Mouse (Mus musculus): ENCODE measurements around the gene Kif26b. TPM values are rescaled to one million over a fixed set of nuclear protein-coding genes. Genes with fewer than 3 reads are reported as not detected.
A peak's percentile ranks its signal among the peaks of the same experiment; 100 is the strongest.

Kif26b gene
- polyA plus RNA-seq, 1 experiment: 3.5 TPM

- no peak for DNase-seq (ENCODE audit: extremely low spot score in 1 of 2, low spot score in 1 of 2)
Observed at GRCm38 (mm10) chr1:178827223-178827622, 298.3 kb downstream of the Kif26b start.

GRCm38 (mm10) chr1:178829456-178829855 is 300.5 kb downstream of the Kif26b start:
- peak in 1 of 2 experiments; percentile 20 for DNase-seq (ENCODE audit: extremely low spot score in 1 of 2, low spot score in 1 of 2)

DNA sequence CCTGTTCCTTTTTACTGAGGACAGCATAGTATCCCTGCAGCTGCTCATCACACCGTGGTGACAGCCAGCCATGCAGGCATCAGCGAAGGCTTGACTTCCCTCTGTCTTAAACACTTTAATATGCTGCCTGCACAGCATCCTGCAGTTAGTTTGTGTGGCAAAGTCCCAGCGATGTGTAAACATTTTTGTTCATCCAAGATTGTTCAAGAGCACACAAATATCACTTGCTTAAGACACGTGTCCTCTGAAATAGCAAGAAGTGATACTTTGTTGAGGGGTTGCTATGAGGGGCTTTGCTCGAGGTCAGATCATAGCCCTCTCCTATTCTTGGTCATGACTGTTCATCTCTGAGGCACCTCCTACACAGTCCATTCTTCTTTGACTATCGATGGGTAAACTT is 303.6 kb downstream of the Kif26b start:
- DNase-seq (ENCODE audit: extremely low spot score in 1 of 2, low spot score in 1 of 2): no peak

DNA sequence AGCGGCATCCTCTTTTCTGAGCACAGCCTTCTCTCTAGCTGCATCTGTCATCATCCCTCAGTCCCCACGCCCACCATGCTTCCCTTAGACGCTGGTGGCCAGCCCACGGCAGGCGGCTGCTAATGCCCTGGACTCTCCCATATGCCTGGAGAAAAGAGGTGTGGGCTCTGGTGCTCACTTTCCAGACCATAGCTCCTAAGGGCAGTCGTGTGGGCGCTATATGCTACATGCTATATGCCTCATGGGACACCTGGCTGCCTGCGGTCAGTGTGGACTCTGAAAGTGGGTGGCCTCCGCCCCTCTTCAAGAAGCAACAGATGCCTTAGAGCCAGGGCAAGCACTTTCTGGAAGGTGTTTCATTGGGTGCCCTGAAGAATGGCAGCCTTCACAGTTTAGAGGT is 306.9 kb downstream of the Kif26b start:
- peak in 1 of 2 experiments; percentile 17 for DNase-seq (ENCODE audit: extremely low spot score in 1 of 2, low spot score in 1 of 2)

- no peak for DNase-seq (ENCODE audit: extremely low spot score in 1 of 2, low spot score in 1 of 2)
Observed at GRCm38 (mm10) chr1:178836998-178837397, 308.1 kb downstream of the Kif26b start.

- DNase-seq (ENCODE audit: extremely low spot score in 1 of 2, low spot score in 1 of 2): no peak
Observed at GRCm38 (mm10) chr1:178838696-178839320, 309.9 kb downstream of the Kif26b start.

GRCm38 (mm10) chr1:178840311-178840710 is 311.4 kb downstream of the Kif26b start:
- no peak for DNase-seq (ENCODE audit: extremely low spot score in 1 of 2, low spot score in 1 of 2)

- DNase-seq (ENCODE audit: extremely low spot score in 1 of 2, low spot score in 1 of 2): no peak
Observed at GRCm38 (mm10) chr1:178844839-178845238, 315.9 kb downstream of the Kif26b start.

GRCm38 (mm10) chr1:178847569-178847968 is 318.6 kb downstream of the Kif26b start:
- no peak for DNase-seq (ENCODE audit: extremely low spot score in 1 of 2, low spot score in 1 of 2)

DNA sequence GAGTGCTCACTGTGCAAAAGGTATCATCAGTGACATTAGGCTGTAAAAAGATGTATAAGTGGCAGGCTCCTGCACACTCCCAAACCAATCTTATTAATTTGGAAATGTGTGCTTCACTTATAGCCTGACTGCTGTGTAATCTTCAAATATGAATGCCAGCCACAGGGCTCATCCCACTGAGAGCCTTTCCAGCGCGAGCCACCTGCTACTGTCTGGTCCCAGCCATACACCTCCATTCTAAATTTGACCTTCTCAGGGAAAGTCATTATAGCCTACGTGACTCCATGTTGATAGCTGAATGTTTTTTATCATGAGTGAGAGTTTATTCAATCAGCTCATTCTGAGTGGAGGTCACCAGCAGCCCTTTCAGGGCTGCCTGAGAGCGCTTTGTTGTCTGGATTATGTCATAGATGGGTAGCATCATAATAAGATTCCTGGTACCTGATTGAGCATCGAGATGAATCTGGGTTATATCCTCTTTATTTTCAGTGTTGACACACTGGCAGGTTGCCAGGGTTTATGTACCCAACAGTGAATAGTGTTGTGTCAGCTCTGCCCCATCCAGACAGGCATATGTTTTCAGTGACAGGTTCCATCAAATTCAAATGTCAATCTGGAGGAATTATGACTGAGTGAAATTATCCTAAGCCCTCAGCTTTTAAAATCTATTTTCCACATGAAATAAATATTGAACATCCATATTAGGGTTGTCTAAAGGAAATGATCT is 319.6 kb downstream of the Kif26b start:
- no peak for DNase-seq (ENCODE audit: extremely low spot score in 1 of 2, low spot score in 1 of 2)

- DNase-seq (ENCODE audit: extremely low spot score in 1 of 2, low spot score in 1 of 2): no peak
Observed at GRCm38 (mm10) chr1:178850569-178850968, 321.6 kb downstream of the Kif26b start.

DNA sequence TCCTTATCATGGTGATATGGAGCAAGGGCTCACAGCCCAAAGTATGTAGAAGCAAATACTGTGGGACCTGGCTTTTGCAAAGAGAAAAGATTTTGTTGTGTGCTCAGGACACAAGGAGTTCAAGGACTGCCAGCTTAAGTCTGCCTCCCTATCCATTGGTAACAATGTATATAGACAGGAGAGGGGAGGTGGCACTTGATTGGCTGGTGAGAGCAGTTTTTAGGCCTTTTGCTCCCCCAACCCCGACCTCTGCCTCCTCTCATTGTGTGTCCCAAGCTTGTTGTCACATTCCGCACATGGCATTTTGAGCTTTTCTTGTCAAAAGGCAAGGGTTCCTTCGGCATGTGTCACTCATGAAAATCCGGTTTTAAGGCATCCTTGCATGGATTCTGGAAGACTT is 326.0 kb downstream of the Kif26b start:
- DNase-seq (ENCODE audit: extremely low spot score in 1 of 2, low spot score in 1 of 2): no peak

GRCm38 (mm10) chr1:178855974-178856373 is 327.0 kb downstream of the Kif26b start:
- no peak for DNase-seq (ENCODE audit: extremely low spot score in 1 of 2, low spot score in 1 of 2)

DNA sequence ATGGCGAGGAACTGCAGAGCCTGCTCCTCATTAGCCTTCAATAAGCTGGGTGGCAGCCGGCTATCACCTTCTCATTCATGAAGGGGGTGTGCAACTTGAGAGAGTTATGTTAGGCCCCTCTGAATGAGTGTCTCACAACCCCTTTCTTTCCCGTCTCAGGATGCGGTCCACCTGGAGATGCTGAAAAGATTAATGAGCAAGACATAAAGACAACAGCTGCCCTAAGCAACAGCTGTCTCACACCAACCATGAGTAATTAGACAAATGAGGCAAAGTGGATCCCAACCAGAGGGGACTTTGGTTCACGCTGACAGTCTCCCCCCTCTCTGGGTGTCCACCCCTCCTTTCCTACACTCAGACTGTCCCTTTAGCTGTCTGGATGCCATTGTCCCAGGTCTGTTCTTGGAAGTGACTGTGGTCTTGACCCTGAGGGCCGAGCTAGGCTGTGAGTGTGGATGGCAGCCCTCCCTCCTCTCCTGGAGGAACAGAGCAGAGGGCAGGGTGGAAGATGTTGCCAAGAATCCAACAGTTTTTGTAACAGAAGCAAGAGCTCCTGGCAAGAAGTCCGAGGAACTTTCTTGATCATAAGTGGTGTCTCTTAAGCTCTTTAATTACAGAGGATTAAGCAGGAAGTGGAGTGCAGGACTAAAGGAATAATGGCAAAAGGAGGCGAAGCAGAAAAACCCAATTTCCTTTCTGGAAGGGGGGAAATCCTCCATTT is 331.9 kb downstream of the Kif26b start:
- DNase-seq (ENCODE audit: extremely low spot score in 1 of 2, low spot score in 1 of 2): no peak

DNA sequence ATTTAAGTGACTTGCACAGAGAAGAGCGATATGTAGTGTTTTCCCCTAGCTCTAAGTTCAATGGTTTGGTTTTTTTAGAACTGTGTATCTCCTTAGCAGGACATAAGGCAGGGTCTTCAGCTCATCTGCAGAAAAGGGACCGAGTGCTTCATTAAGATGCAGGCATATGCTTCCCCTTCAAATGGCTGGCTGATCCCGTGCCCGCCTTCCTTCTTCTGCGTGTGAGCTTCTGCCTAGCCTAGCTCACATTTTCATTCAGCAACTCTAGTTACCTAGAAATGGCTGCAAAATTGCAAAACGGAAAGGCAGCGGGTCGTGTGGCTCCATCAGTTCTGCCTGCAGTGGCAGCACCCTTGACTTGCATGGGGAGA is 332.5 kb downstream of the Kif26b start:
- DNase-seq (ENCODE audit: extremely low spot score in 1 of 2, low spot score in 1 of 2): no peak

GRCm38 (mm10) chr1:178863756-178864155 is 334.8 kb downstream of the Kif26b start:
- no peak for DNase-seq (ENCODE audit: extremely low spot score in 1 of 2, low spot score in 1 of 2)

GRCm38 (mm10) chr1:178864297-178864696 is 335.4 kb downstream of the Kif26b start:
- no peak for DNase-seq (ENCODE audit: extremely low spot score in 1 of 2, low spot score in 1 of 2)

DNA sequence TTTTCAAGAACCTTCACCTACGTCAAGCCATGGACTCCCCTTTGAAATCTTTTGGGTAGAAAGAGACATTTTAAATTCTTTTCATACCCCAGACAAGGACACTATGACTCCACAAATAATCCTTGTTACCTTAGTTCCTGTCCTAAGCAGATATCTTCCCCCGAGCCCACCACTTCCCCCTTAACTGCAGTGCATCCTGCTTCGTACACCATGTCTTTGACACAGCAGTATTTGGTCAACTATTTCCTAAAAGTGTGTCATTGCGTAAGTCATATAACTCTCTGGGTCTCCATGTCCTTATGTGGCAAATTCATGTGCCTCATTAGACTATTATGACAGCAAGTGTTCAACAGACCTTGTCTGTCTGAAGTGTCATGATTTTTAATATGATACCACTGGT is 337.8 kb downstream of the Kif26b start:
- DNase-seq (ENCODE audit: extremely low spot score in 1 of 2, low spot score in 1 of 2): no peak

- DNase-seq (ENCODE audit: extremely low spot score in 1 of 2, low spot score in 1 of 2): no peak
Observed at GRCm38 (mm10) chr1:178871055-178871454, 342.1 kb downstream of the Kif26b start.

GRCm38 (mm10) chr1:178876926-178877325 is 348.0 kb downstream of the Kif26b start:
- no peak for DNase-seq (ENCODE audit: extremely low spot score in 1 of 2, low spot score in 1 of 2)

DNA sequence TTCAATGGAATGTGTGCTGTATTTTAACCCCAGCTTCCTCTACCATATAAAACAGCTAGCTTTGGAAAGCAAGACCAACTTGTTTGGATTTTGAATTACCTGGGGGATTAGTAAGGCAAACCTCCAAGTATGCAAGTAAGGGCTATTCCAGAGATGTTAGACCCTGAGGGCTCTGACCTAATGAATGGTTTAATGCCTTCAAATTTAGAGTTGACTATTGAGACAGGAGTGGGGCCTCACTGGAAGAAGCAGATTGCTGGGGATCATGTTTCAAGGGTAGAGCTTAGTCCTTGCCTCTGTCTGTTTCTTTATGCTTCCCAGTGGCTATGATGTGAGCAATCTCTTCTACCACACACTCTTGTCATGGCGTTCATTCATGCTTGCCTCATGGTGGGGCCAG is 349.8 kb downstream of the Kif26b start:
- DNase-seq (ENCODE audit: extremely low spot score in 1 of 2, low spot score in 1 of 2): no peak

- no peak for DNase-seq (ENCODE audit: extremely low spot score in 1 of 2, low spot score in 1 of 2)
Observed at GRCm38 (mm10) chr1:178880905-178881304, 352.0 kb downstream of the Kif26b start.

Data from frontal cortex, adult 2 months (tissue).